Mouse (Mus musculus) cerebellum, adult 2 months (tissue): ENCODE measurements at regions not wholly inside any gene's neighbourhood (a gene's known extent, or its start where the extent isn't known, plus 50 kb on each side); places are given as distances from the start of the nearest gene placed in this dataset.

ENCODE experiments used
- DNase-seq, 2 experiments: peaks; one replicate each; pipeline ENCODE4 v3.0.0; 2021
- H3K27ac ChIP-seq: fragments of 200-500 bp; 2 replicates; pipeline ENCODE4 v1.5.1; 2012; ENCODE audit warnings: low read length, control low read depth, inconsistent platforms; ENCODE audit not compliant: insufficient read depth
- H3K27me3 ChIP-seq: fragments of 200-500 bp; 2 replicates; pipeline ENCODE4 v1.6.1; 2012; ENCODE audit warnings: inconsistent platforms, mild to moderate bottlenecking, low read length, moderate library complexity; ENCODE audit not compliant: control insufficient read depth, insufficient read depth
- H3K4me1 ChIP-seq: fragments of 200-500 bp; 2 replicates; pipeline ENCODE4 v1.6.1; 2011; ENCODE audit warnings: low read length; ENCODE audit not compliant: control insufficient read depth, insufficient read depth
- H3K4me3 ChIP-seq: fragments of 200-500 bp; replicated peaks from 2 replicates; pipeline ENCODE3; 2011; ENCODE audit warnings: mild to moderate bottlenecking, low read depth, low read length, control low read depth; ENCODE audit not compliant: insufficient read depth
- CTCF ChIP-seq: fragments of 200-500 bp; IDR thresholded peaks from 2 replicates; pipeline ENCODE4 v1.5.1; 2011; ENCODE audit warnings: low read depth, mild to moderate bottlenecking, control low read depth, low read length, moderate library complexity, borderline replicate concordance; ENCODE audit not compliant: insufficient read depth
- POLR2A ChIP-seq: fragments of 200-500 bp; IDR thresholded peaks from 2 replicates; pipeline ENCODE4 v1.6.1; 2011; ENCODE audit warnings: low read length, control low read depth, borderline replicate concordance; ENCODE audit not compliant: insufficient read depth
- WGBS: fragments of 180-500 bp; shearing (Covaris S2); methylation state at CpG from one replicate; pipeline ENCODE4 v1.1.7; 2018; 5-methylcytosine and 5-hydroxymethylcytosine counted together

DNA sequence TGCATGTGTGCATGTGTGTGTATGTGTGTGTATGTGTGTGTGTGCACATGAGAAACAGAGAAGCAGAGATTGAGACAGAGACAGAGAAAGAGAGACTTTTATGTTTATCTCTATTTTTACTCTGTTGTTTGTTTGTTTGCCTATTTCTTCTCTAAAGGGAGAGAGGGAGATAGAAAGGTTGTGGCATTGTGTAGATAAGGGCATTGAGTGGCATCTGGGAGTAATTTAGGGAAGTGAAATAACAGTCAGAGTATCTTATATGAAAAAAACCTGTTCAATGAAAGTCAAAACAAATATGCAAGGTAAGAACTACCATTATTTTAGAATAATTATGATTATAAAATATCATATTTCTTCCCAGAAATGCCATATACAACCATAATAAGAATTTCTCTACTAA, 270.1 kb upstream of the Fam174a start:
- Histone ChIP-seq H3K27me3 (no peaks in the 10 kb centered on the region), H3K4me1 (no peaks in the 10 kb centered on the region), H3K4me3 (no peak overlapping the region), H3K27ac (no peak overlapping the region)
- DNase-seq = no peak
- no peak for TF ChIP-seq POLR2A
- TF ChIP-seq CTCF = no peak

- TF ChIP-seq POLR2A (no peak), CTCF (no peak)
- no peak overlapping the region for H3K27ac ChIP-seq
- H3K4me1 ChIP-seq = no peaks in the 10 kb centered on the region
- DNase-seq = no peak
- H3K4me3 ChIP-seq = no peak overlapping the region
- WGBS = 87% methylated on average over 13 of the region's 15 CpGs
- no peaks in the 10 kb centered on the region for H3K27me3 ChIP-seq
Observed at GRCm38 (mm10) chr1:95064330-95065193, 248.9 kb upstream of the Fam174a start.

GRCm38 (mm10) chr1:95065620-95066019, 247.8 kb upstream of the Fam174a start:
- Histone ChIP-seq H3K4me3 (no peak overlapping the region), H3K4me1 (no peaks in the 10 kb centered on the region), H3K27me3 (no peaks in the 10 kb centered on the region), H3K27ac (no peak overlapping the region)
- no peak for DNase-seq
- TF ChIP-seq CTCF (no peak), POLR2A (no peak)

DNA sequence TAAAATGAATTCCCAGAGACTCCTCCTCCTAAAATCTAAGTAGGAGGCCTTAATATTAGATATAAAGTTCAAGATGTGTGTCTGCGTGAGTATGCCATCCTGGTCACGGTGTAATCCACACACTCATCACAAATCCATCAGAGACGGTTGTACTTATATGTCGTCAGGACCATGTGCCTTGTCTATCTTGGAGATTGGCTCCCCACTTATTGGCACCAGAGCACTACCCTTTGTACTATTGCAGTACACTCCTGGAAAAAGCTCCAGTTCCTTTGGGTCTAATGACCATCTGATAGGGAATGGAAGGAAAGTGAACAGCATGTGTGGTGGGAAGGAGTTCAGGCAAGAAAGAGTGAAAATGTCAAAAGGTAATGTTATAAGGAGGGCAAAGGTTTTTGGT, 247.4 kb upstream of the Fam174a start:
- Histone ChIP-seq H3K4me3 (no peak overlapping the region), H3K27me3 (no peaks in the 10 kb centered on the region)
- WGBS = 88% methylated on average over 4 of the region's 4 CpGs

DNA sequence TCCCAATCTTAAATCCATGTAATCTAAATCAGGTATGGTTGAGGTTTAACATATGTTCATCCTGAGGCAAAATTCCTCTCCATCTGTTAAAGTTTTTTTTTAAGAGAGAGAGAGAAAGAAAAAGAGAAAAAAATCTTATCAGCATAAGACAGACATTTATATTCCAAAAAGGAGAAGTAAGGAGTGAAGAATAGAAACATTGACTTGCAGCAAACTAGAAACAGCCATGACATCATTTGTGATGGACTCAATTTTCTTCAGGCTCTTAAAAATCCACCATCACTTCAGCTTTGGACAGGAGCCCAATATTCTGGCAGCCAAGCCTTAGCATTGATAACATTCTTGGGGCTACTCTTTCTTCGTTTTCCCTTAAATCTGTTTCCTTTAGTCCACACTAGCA, 238.3 kb upstream of the Fam174a start:
- DNase-seq = no peak
- 44% methylated on average over 1 of the region's 1 CpGs for WGBS
- Histone ChIP-seq H3K27me3 (no peaks in the 10 kb centered on the region), H3K4me3 (no peak overlapping the region), H3K4me1 (no peaks in the 10 kb centered on the region), H3K27ac (no peak overlapping the region)
- TF ChIP-seq POLR2A = no peak
- no peak for TF ChIP-seq CTCF

More for the DNA sequence above, 247.4 kb upstream of the Fam174a start:
- TF ChIP-seq CTCF (no peak), POLR2A (no peak)
- Histone ChIP-seq H3K4me1 (no peaks in the 10 kb centered on the region), H3K27ac (no peak overlapping the region)
- DNase-seq = no peak

GRCm38 (mm10) chr1:95109966-95110365, 203.5 kb upstream of the Fam174a start:
- TF ChIP-seq POLR2A = no peak
- no peak for TF ChIP-seq CTCF
- H3K27ac ChIP-seq = no peak overlapping the region
- no peak for DNase-seq
- H3K4me1 ChIP-seq = no peaks in the 10 kb centered on the region
- no peak overlapping the region for H3K4me3 ChIP-seq
- H3K27me3 ChIP-seq = no peaks in the 10 kb centered on the region

DNA sequence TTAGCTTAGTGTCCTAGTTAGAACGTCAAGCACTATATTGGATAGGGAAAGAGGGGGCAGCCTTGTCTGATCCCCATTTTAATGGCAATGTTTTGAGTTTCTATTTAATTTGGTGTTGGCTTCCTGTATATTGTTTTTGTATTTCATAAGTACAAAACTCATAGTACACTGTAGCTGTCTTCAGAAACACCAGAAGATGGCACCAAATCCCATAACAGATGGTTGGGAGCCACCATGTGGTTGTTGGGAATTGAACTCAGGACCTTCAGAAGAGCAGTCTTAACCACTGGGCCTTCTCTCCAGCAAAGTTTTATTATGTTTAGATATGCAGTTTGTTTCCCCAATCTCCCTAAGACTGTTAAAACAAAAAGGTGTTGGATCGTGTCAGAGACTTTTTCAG, 199.9 kb upstream of the Fam174a start:
- Histone ChIP-seq H3K4me1 (no peaks in the 10 kb centered on the region), H3K27me3 (no peaks in the 10 kb centered on the region), H3K4me3 (no peak overlapping the region), H3K27ac (no peak overlapping the region)
- DNase-seq = no peak
- TF ChIP-seq POLR2A (no peak), CTCF (no peak)
- WGBS = 95% methylated on average over 2 of the region's 2 CpGs

DNA sequence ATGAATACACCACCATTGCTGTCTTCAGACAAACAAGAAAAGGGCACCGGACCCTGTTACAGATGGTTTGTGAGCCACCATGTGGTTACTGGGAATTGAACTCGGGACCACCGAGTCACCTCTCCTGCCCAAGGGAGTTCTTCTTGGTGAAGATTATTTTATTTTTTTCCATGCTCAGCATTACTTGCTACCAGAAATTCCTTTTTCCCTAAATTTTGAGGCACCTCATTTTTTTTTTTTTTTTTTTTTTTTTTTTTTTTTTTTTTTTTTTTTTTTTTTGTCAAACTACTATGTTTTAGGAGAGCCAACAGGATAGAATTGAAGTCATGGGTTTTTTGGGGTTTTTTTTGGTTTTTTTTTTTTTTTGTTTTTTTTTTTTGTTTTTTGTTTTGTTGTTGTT, 165.9 kb upstream of the Fam174a start:
- Histone ChIP-seq H3K4me3 (no peak overlapping the region), H3K27ac (no peak overlapping the region), H3K27me3 (no peaks in the 10 kb centered on the region), H3K4me1 (no peaks in the 10 kb centered on the region)
- no peak for DNase-seq
- WGBS = 98% methylated on average over 3 of the region's 3 CpGs
- TF ChIP-seq POLR2A = no peak
- TF ChIP-seq CTCF = no peak
